Comparison of ENCODE assay signal across 28 mouse cellular contexts in genomic region chr14:29062676-29063075, GRCm38 (mm10). TPM values are rescaled to one million over a fixed set of nuclear protein-coding genes. Genes with fewer than 3 reads are reported as not detected.
"Had no signal": no experiment of that assay in that cellular context is flagged by ENCODE, and none has a peak within 500 bp of the region (broad histone marks: within the 10 kb centered on the region; RNA-seq: fewer than 3 reads in every experiment).

No protein-coding gene starts in this region.

- ATAC-seq: liver, embryonic 12.5 days; midbrain, embryonic 15.5 days had no signal

- H3K27me3 ChIP-seq: limb, embryonic 13.5 days; liver, embryonic 12.5 days; liver, embryonic 15.5 days; megakaryocyte, embryonic 14.5 days; midbrain, embryonic 12.5 days; midbrain, embryonic 15.5 days; neural tube, embryonic 12.5 days; neural tube, embryonic 15.5 days had no signal

- H3K4me2 ChIP-seq: limb, embryonic 13.5 days; liver, embryonic 12.5 days; liver, embryonic 15.5 days; lung, embryonic 14.5 days; midbrain, embryonic 12.5 days; midbrain, embryonic 15.5 days; neural tube, embryonic 12.5 days; neural tube, embryonic 15.5 days had no signal

- H3K4me3 ChIP-seq: layer of hippocampus, adult 2 months; limb, embryonic 10.5 days; limb, embryonic 13.5 days; liver, embryonic 12.5 days; liver, embryonic 15.5 days; megakaryocyte, embryonic 14.5 days; midbrain, embryonic 12.5 days; midbrain, embryonic 15.5 days; neural tube, embryonic 12.5 days; neural tube, embryonic 15.5 days had no signal

- H3K4me1 ChIP-seq: liver, embryonic 12.5 days; liver, embryonic 15.5 days; megakaryocyte, embryonic 14.5 days; midbrain, embryonic 12.5 days; midbrain, embryonic 15.5 days; neural tube, embryonic 12.5 days; neural tube, embryonic 15.5 days had no signal

- DNase-seq: kidney, adult 2 months; kidney, postnatal 25 days; layer of hippocampus, adult 9-11 months; liver; lung, embryonic 14.5 days; lung, postnatal 36 days; right cerebral cortex, adult 18-20 months; right cerebral cortex, postnatal 14 days; right cerebral cortex, postnatal 4 days; thymus, adult 2 months; thymus, postnatal 14 days; thymus, postnatal 4 days had no signal

- H3K27ac ChIP-seq: kidney, postnatal 0 days; layer of hippocampus, adult 2 months; limb, embryonic 10.5 days; limb, embryonic 13.5 days; liver, embryonic 12.5 days; liver, embryonic 15.5 days; midbrain, embryonic 12.5 days; midbrain, embryonic 15.5 days; neural tube, embryonic 12.5 days; neural tube, embryonic 15.5 days; stomach, postnatal 0 days had no signal

- H3K36me3 ChIP-seq: limb, embryonic 10.5 days; limb, embryonic 13.5 days; liver, embryonic 12.5 days; liver, embryonic 15.5 days; midbrain, embryonic 12.5 days; midbrain, embryonic 15.5 days; neural tube, embryonic 12.5 days; neural tube, embryonic 15.5 days had no signal

- H3K9ac ChIP-seq: limb, embryonic 13.5 days; liver, embryonic 12.5 days; liver, embryonic 15.5 days; lung, embryonic 14.5 days; midbrain, embryonic 12.5 days; midbrain, embryonic 15.5 days; neural tube, embryonic 12.5 days; neural tube, embryonic 15.5 days had no signal

- H3K9me3 ChIP-seq: limb, embryonic 10.5 days; limb, embryonic 13.5 days; liver, embryonic 12.5 days; liver, embryonic 15.5 days; midbrain, embryonic 12.5 days; midbrain, embryonic 15.5 days; neural tube, embryonic 12.5 days; neural tube, embryonic 15.5 days had no signal

RNA-seq across cellular contexts. Expression of gene Lrtm1, which starts 44.7 kb away (rescaled TPM):
- total RNA-seq: layer of hippocampus, adult 2 months; layer of hippocampus, postnatal 25 days; left cerebral cortex, adult 18-20 months; left cerebral cortex, postnatal 25 days had no signal
- polyA plus RNA-seq: limb, embryonic 10.5 days; liver, embryonic 12.5 days; stomach, embryonic 14.5 days; stomach, postnatal 0 days had no signal
